Mouse (Mus musculus) activated CD4-positive, CD25-positive, alpha-beta regulatory T cell, adult 4 months (primary cell): ENCODE measurements around the gene Dock6. TPM values are rescaled to one million over a fixed set of nuclear protein-coding genes. Genes with fewer than 3 reads are reported as not detected.
"Not testable (repeated sequence)": the region's sequence is repeated elsewhere in the genome, so short reads cannot be mapped to it uniquely, and the experiment has no call there.

Experiments used
- ATAC-seq: one replicate; pipeline ENCODE4 v1.8.0; 2017
- polyA plus RNA-seq, 2 experiments: library from polyadenylated mRNA; unstranded; fragments of 100-300 nt; shearing (Covaris generic); gene quantifications; one replicate each; pipeline ENCODE4 v1.2.1; 2017

The Dock6 gene
- polyA plus RNA-seq, 2 experiments from 2014 or later, result 0.94 to 1.8 TPM

DNA sequence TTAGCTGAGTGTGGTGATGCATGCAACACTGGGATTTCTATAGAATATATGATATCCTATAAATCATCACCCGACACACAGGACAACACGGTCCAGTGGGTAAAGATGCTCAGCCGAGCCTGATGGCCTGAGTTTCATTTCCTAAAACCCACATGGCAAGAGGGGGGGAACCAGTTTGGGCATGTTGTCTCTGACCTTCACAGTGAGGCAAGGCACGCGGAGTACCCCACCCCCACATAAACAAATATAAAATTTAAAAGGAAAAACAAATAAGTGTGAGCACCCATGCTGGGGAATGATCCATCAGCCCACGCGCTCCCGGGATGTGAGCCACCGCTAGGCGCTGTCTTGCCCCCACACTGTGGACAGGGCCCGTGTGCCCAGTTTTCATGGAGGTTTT is 45.5 kb downstream of the Dock6 start:
- no peak for ATAC-seq

DNA sequence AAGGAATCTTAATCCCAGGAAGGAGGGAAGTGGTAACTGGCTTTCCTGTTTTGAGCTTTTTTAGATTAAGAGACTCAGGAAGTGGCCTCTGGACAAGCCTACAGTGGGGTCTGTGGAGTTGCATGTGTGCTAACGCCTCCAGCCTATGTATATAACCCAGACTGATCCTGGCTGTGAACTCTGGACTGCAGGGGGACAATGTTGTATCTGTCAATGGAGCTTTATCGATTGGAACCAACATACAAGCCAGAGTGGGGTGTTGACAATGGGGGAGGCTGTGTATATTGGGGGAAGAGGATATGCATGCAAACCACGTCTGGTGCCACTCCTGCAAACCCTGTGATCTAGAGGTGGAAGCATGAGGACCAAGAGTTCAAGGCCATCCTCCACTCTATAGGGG is 46.1 kb downstream of the Dock6 start:
- no peak for ATAC-seq

DNA sequence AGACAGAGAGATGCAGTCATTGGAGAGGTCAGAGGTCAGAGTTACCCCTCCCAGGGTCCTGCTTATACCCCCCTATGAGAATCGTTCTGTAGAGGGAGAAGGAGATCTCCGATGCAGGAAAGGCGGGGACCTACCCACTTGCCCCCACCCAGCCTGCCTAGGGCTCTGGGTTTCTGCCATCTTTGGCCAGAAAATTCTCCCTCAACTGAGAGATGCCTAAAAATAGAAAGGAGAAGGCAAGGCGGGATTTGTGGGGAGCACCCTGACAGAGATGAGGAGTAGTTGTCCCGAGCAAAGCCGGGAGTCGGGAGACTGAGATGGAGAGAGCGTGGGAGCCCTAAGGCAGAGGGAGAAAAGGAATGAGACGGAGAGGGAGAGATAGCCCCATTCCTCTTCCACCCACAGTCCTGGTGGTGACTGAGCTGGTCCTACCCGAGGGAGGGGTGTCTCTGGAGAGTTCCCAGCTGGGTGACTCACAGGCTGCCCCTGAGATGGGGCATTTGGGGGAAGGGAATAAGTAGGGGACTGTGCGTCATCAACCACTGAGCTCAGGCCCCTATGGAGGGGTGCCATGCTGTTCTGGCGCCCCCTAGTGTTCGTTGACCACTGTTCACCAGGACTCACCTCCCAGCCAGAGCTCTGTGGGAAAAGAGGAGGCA is 48.3 kb downstream of the Dock6 start:
- peak; percentile 57 for ATAC-seq

DNA sequence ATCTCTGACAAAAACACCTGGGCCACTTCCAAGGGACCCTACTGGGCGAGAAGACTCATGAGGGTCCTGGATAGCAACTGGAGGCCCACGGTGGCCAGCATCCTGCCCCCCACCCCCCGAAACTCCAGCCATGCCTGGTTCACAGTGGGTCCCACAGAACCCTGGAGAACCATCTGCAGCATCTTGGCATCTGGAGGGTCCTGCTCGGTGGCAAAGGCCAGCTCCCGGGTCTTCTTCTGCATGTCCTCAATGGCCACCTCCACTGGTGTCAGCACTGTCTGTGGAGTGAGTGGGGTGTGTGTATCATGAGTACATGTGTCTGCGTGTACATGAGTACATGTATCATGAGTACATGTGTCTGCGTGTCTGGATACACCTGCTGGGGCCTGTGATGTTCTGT is 50.8 kb downstream of the Dock6 start:
- no peak for ATAC-seq

DNA sequence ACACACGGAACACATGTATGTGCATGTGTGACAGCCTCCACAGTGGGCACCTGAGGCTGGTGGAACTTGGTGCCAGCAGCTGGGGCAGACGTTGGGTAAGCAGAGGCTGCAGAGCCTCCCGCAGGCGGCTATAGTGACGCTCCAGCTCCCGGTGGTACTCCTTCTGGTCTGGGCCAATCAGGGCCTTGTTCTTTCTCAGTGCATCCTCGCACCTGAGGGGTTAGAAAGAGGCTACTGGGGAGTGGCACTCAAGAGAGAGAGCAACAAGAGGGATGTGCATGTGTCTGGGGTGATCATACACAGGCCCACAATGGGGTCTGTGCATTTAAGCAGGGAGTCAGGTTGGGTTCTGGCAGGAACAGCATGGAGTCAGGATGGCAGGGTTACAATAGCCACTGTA is 51.3 kb downstream of the Dock6 start:
- ATAC-seq, result no peak

DNA sequence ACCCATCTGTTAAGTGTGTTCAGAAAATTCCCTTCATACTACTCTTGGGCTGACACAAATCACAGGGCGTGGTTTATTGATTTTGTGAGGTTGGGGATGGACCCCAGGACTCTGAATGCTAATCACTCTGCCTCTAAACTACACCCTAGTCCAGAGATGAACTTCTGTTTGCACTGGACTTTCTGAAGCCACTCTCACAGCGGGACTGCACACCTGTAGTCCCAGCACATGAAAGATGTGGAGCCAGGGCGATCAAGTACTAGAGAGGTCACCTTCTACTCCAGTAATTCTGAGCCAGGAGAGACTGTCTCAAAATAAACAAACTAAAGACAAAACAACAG is 53.5 kb downstream of the Dock6 start:
- ATAC-seq, result no peak

DNA sequence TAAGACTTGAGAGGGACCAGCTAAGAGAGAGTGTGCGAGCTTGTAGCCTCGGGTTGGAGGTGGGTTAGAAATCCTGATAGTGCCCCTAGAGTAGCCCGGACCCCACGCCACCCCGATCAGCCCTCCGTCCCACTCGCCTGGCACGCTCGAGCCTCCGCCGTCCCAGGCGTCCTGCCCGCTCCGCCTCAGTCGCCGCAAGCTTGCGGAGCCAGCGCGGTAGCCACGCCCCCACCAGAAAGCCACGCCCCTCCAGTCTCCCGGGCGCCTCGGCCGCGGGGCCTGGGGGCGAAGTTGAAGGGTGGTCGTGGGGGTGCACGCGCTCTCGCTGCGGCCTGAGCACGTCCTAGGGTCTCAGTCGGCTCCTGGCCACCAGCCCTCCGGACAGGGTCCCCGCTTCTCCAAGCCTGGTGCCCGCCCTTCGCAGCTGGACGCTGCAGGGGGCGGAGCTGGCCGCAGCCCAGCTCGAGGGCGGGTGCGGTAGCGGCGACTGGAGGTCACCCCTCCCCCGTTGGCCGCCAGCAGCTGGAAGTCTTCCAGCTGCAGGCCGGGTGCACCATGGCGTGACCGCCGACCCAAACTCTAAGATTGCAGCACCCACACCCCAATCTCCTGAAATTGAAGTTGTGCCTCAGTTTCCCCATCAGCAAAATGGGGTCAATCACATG is 54.0 kb downstream of the Dock6 start, which contains the start of gene Kank2:
Gene Kank2 (minus strand): TSS at position 400 of the 665 bp plus-strand sequence.
- ATAC-seq, result peak; percentile 78

DNA sequence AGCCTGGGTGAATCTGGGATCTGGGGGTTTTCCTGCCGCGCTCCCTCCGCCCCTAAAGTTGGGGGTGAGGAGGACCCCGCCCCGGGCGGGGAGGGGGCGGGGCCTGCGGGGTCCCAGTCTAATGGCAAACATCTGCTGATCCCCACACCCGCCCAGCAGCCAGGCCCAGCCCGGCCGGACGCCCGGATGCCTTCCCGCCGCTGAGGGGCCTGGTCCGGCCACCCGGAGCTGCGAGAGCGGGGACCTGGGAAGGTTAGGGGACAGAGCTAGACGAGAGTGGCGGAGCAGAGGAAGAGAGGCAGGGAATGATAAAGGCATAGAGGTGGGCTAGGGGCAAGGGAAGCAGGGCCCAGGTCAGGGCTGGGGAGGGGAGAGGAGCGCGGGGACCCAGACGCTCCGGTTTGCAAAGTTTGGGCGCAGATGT is 54.5 kb downstream of the Dock6 start:
- no peak for ATAC-seq

DNA sequence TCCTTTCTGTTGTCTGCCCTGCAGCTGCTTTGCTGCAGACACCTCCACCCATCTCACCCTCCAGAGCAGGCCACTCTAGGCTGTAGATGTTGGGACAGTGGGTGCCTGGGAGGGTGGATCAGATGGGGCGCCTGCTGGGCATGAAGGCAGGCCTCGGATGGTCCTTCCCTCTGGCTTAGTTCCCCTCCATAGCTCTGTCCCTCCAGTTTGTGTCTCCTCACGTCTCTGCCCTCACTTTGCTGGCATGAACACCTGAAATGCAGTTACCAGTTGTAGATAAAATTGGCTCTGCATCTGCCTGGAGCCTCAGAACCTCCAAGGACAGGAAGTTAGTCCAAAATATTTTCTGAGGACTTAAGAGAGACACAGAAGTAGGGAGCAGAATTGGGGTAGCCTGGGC is 55.5 kb downstream of the Dock6 start:
- no peak for ATAC-seq

DNA sequence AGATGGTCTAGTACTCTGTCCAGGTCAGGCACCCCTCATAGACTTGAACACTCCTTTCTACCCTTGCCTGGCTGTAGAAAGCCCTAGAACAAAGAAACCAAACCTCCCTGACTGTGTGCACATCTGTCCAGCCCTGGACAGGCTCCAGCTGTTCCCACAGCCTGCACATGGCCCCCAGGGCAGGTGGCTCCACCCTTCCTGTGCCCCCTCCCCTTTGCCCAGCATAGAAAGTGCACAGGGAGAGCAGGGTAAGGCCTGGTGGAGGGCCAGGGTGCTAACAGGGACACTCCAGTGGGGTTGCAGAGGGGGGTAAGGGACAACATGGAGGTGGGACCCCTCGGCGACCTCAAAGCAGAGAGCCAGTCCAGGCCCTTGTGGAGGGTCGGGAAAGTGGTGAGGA is 56.2 kb downstream of the Dock6 start:
- no peak for ATAC-seq

DNA sequence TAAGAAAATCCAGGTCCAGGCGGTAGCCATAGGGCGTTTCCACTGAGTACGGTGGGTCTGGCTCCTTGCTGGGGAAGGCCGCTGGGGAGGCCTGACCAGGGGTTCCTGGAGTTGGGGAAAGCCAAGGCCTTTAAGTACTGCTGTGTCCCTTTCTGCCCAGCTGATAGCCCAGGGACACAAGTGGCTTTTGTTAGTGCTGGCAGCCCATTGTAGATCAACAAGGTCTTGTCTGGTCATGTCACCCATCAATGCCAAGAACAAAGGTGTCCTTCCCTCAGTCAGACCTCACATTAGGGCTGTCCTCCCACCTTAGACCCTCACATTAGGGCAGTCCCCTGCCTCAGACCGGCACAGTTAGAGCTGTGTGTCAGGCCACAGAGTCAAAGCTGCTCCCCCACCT is 56.9 kb downstream of the Dock6 start:
- ATAC-seq, result no peak

DNA sequence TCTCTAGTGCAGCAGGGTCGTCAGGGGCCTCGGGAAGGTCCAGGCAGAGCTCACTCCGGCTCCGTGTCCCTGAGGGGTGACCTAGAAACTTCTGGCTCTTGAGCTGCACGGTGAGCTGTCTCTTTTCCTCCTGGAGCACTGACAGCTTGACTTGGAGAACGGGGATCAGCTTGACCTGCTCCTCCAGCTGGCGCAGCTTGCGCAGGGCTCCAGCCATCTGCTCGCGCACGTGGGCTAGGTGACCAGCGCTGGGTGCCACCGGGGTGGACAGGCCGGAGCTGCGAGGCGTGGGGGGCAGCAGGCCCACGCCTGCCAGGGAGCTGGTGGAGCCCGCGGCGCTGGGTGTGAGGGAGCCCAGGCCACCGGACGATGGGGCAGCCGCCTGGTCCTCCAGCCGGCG is 57.5 kb downstream of the Dock6 start:
- ATAC-seq, result no peak

DNA sequence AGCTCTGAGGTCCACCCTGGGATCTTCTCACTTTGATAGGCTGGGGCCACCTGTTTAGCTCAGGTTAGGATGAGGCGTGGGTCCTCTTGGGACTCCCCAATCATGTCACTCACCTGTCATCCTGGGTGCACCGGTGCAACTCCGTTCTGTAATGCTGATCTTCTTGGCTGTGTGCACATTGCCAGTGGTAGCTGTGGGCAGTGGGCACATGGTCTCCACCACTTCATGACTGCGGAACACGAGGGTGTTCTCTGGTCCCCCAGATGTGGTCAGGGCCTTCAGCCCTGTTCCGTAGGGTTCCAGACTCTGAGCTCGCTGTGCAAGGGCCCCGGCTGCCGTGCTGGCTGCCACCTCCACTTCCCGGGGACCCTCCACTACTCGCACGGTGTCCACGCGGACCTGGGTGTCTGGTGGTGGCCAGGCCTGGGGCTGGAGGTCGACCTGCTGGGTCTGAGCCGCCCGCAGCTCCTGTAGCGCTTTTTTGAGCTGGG is 58.0 kb downstream of the Dock6 start:
- ATAC-seq, result no peak

DNA sequence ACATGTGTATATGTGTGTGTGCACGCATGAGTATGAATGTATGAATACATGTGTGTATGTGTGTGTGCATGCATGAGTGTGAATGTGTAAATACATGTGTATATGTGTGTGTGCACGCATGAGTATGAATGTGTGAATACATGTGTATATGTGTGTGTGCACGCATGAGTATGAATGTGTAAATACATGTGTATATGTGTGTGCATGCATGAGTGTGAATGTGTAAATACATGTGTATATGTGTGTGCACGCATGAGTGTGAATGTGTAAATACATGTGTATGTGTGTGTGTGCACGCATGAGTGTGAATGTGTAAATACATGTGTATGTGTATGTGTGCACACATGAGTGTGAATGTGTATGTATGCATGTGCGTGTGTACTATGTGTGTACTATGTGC is 58.9 kb downstream of the Dock6 start:
- not testable (repeated sequence) for ATAC-seq

DNA sequence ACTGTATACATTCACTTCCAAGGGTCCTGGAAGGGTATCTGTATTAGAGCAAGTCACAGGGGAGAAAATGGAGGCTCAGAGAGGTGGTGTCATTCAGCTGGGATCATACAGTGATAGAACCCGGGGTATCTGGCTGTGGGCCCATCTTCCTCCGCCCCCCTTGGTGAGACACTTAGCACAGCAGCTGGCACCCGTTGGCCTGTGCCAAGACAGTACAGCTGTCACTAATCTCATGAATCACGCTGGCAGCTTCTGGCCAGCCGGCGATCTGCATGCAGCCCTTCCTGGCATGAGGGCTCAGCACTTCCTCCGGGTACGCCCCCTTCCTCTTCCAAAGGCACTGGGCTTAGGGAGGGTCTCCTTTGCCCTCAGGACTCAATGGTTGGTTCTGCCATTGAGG is 59.8 kb downstream of the Dock6 start:
- no peak for ATAC-seq

DNA sequence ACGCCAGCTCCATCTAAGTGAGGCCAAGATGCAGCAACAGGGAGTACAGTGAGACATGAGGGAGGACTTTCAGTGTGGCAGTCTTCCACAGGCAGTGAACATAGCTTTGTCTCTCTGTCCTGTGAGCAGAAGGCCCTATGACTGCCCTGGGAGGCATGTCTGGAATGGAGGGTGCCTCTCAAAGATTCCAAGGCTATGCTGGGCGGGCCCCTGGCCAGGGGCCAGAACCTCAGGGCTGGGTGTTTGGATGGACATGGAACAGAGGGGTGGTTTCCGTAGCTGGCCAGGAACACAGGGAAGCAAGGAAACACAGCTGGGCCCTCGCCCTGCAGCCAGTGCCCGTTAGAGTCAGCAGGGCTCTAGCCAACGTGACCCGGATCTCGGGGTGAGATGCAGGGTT is 60.6 kb downstream of the Dock6 start:
- no peak for ATAC-seq

DNA sequence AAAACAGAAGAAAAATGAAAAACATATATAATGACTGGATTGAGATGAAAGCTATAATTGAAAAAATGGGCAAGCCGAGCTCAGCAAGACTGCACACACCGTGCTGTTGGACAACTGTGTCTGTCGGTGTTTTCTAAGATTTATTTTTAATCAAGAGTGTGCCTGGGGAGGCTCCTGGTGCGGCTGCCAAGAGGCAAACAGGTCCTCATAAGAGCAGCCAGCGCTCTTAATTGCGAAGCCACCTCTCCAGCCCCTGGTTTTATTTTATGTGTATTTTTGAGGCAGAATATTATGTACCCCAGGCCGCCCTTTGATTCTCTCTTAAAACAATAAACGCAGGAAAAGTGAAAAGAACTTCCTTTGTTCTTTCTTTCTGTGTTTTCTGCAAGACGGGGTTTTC is 64.2 kb downstream of the Dock6 start:
- no peak for ATAC-seq

DNA sequence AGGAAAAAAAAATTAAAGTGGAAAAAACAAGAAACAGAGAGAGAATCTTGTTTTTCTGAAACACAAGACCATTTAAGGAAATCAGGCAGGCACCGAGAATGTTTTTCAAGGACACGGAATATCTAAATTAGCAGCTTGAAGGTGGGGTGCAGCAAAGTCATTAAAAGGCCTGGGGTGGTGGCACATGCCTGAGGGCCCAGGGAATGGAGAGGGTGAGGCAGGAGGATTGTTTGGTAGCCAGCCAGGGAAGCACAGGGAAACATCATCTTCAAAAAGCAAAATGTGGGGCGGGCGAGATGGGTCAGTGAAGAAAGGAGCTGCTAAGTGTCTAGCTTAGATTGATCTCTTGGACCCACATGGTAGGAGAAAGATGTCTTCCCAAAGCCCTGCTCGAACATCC is 64.8 kb downstream of the Dock6 start:
- no peak for ATAC-seq

DNA sequence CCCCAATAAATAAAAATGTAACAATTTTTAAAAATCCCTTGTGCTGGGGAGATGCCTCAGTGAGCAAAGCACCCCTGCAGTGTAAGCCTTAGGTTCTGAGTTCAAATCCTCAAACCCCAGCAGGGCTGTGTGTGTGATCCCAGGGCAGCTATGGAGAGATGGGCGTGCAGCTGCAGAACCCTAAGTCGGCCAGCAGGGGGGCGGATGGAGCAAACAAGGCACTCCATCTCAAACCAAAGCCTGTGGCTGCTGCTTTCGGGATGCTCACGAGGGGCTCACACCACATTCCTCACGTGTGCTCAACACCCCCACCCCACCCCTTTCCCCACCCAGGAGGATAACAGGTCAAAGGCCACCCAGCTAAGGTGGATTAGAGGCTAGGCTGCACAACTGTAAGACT is 65.5 kb downstream of the Dock6 start:
- ATAC-seq, result peak; percentile 49

DNA sequence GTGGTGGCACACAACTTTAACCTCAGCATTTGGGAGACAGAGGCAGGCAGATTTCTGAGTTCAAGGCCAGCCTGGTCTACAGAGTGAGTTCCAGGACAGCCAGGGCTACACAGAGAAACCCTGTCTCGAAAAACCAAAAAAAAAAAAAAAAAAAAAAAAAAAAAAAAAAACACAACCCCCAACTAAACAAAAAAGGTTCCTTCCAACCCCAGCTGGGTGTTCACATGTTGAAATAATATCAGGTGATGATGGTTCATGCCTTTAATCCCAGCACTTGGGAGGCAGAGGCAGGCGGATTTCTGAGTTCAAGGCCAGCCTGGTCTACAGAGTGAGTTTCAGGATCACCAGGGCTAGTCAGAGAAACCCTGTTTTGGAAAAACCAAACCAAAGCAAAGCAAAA is 66.1 kb downstream of the Dock6 start:
- ATAC-seq, result not testable (repeated sequence)

DNA sequence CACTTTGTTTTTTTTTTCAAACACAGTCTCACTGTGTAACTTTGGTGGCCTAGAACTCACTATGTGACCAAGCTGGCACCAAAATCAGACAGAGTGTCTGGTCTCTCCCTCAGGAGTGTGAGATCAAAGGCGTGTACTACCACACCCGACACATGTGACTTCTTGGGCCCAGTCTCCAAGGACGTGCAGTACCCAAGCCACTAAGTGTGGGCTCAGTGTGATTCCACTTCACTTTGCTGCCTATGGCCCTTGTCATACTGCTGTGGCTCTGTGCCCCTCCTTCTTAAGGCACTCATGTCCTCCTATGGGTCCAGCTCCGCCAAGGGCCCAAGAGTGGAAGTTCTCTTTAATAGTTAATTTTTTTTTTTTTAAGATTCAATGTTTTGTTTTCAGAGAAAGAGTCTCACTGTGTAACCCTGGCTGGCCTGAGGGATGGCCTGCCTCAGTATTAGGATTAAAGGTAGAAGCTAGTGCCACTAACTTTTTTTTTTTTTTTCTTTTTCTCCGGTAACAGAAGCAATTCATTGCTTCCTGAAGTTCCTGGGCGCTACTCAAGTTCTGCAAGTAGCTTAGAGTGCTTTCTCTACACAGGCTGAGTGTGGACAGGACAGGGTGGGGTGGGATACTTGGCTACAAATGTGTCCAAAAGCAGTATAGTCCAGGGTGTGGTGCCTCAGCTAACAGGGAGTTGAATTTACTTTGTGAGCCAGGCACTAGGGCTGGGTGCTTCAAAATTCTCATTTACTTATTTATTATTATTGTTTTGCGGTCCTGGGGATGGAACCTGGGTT is 67.7 kb downstream of the Dock6 start:
- no peak for ATAC-seq

DNA sequence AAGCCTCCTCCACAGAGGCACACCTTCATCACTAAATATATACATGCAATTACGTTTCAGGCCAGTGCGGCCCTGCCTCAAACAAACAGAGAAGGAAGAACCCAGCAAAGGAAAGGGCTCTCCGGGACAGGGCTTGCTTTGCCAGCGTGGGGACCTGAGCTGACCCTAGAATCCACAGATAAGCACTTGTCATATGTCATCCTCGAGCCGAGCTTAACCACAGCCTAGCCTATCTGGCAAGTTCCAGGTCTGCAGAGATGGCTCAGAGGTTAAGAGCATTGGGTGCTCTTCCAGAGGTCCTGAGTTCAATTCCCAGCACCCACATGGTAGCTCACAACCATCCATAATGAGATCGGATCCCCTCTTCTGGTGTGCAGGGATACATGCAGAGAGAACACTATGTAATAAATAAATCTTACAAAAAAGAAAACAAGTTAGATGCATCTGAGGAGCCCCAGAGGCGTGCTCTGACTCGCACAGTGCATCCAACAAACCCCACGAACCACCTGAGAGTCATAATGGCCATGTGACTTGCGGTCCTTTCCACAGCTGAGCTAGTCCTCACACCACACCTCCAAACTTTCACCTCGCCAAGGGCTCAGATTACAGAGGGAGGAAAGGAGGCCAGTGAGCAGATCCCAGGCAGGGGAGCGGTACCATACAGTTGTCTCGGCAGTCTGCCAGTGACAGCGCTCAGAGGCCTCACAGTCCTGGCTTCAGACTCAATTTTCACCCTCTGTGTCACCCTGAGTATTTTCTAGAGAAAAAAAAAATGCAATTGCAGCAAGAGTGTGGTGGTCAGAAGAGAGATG is 70.6 kb downstream of the Dock6 start:
- no peak for ATAC-seq

DNA sequence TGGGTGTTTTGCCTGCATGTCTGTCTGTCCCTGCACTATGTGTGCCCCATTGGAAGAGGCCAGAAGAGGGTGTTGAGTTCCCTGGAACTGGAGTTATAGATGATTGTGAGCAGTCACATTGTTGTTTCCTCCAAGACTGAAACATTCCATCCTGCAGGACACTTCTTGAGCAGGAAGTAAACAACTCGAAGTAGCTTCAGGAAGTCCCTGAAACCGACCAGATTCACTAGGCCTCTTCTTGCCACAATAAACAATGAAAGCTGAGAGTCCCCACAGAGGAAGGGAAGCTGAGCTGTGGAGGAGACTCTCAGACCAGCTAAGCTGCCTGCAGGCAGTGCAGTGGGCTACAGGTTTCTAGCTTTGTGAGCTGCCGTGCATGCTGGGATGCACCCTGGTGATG is 74.7 kb downstream of the Dock6 start:
- ATAC-seq, result no peak
